Mouse (Mus musculus) spleen, adult 2 months (tissue): ENCODE data around the gene Krtap13-1. TPM values are rescaled to one million over a fixed set of nuclear protein-coding genes. Genes with fewer than 3 reads are reported as not detected.

ENCODE experiments used
- DNase-seq, 2 experiments: peaks; one replicate each; pipeline versions ENCODE4 v3.0.0 to v3.0.0-alpha.2; 2012 to 2021; ENCODE audit warnings: low spot score in 2 of 2, low read depth in 1 of 2
- H3K27ac ChIP-seq: fragments of 200-500 bp; 2 replicates; pipeline ENCODE4 v1.5.1; 2012; ENCODE audit warnings: low read length, inconsistent platforms; ENCODE audit not compliant: insufficient read depth
- H3K27me3 ChIP-seq: fragments of 200-500 bp; 2 replicates; pipeline ENCODE4 v1.6.1; 2012; ENCODE audit warnings: mild to moderate bottlenecking, moderate library complexity, low read length, inconsistent platforms; ENCODE audit not compliant: control insufficient read depth, insufficient read depth
- H3K36me3 ChIP-seq: fragments of 200-500 bp; 2 replicates; pipeline ENCODE4 v1.6.1; 2012; ENCODE audit warnings: mild to moderate bottlenecking, low read length, inconsistent platforms; ENCODE audit not compliant: control insufficient read depth, insufficient read depth
- H3K4me1 ChIP-seq: fragments of 200-500 bp; 2 replicates; pipeline ENCODE4 v1.6.1; 2011; ENCODE audit warnings: inconsistent platforms; ENCODE audit not compliant: control insufficient read depth, insufficient read depth, insufficient read length
- H3K4me3 ChIP-seq: fragments of 200-500 bp; 2 replicates; pipeline ENCODE4 v1.5.1; 2011; ENCODE audit warnings: mild to moderate bottlenecking, inconsistent platforms; ENCODE audit not compliant: insufficient read depth, insufficient read length; ENCODE audit errors: extremely low read depth
- CTCF ChIP-seq: fragments of 200-500 bp; IDR thresholded peaks from 2 replicates; pipeline ENCODE4 v1.5.1; 2011; ENCODE audit warnings: mild to moderate bottlenecking, inconsistent platforms; ENCODE audit not compliant: insufficient read depth, insufficient read length, insufficient replicate concordance; ENCODE audit errors: extremely low read depth
- POLR2A ChIP-seq: fragments of 200-500 bp; IDR thresholded peaks from 2 replicates; pipeline ENCODE4 v1.6.1; 2011; ENCODE audit warnings: low read depth, low read length, inconsistent platforms
- WGBS: fragments of 180-500 bp; shearing (Covaris S2); methylation state at CpG from one replicate; pipeline ENCODE4 v1.1.7; 2018; 5-methylcytosine and 5-hydroxymethylcytosine counted together
- polyA plus RNA-seq: library from polyadenylated mRNA; depleted of rRNA; stranded (reverse); fragments of >200 nt; gene quantifications from 2 replicates; pipeline ENCODE4 v1.2.3, GENCODE M21; 2012; rRNA removed

Krtap13-1 gene
- polyA plus RNA-seq, 1 experiment, result not detected

GRCm38 (mm10) chr16:88774106-88774505 is 45.4 kb downstream of the Krtap13-1 start, which contains the start of gene 2310057N15Rik:
Gene 2310057N15Rik (minus strand): TSS chr16:88774206.
- DNase-seq, result no peak
- 82% methylated on average over 2 of the region's 2 CpGs for WGBS
- no peaks in the 10 kb centered on the region for H3K4me1 ChIP-seq
- H3K27ac ChIP-seq, result no peak within 1 kb of the TSS
- no peak within 1 kb of the TSS for H3K4me3 ChIP-seq
- H3K36me3 ChIP-seq, result no peaks in the 10 kb centered on the region
- TF ChIP-seq CTCF (no peak), POLR2A (no peak)
- H3K27me3 ChIP-seq, result no peaks in the 10 kb centered on the region

- no peak within 1 kb of the TSS for H3K27ac ChIP-seq
- WGBS, result 86% methylated on average over 6 of the region's 6 CpGs
- TF ChIP-seq CTCF (no peak), POLR2A (no peak)
- no peak within 1 kb of the TSS for H3K4me3 ChIP-seq
- no peaks in the 10 kb centered on the region for H3K27me3 ChIP-seq
- no peaks in the 10 kb centered on the region for H3K4me1 ChIP-seq
- no peak for DNase-seq
- H3K36me3 ChIP-seq, result no peaks in the 10 kb centered on the region
Observed at GRCm38 (mm10) chr16:88777596-88777995, 48.9 kb downstream of the Krtap13-1 start, which contains the start of gene Gm5965. Gene Gm5965 (plus strand): TSS chr16:88777896.

Other genes with a start within 250 kb of the Krtap13-1 start
- not detected in 2 replicates for gene Cldn17, start 221.9 kb upstream of the Krtap13-1 start, polyA plus RNA-seq
- 0.08 and 0.09 TPM in 2 replicates for gene Cldn8, start 165.7 kb upstream of the Krtap13-1 start, polyA plus RNA-seq
- gene Krtap24-1, start 116.6 kb upstream of the Krtap13-1 start, polyA plus RNA-seq, result not detected in 2 replicates
- not detected in 2 replicates for gene 2310079G19Rik, start 101.2 kb upstream of the Krtap13-1 start, polyA plus RNA-seq
- not detected in 2 replicates for gene Krtap26-1, start 81.1 kb upstream of the Krtap13-1 start, polyA plus RNA-seq
- not detected in 2 replicates for gene Krtap27-1, start 57.2 kb upstream of the Krtap13-1 start, polyA plus RNA-seq
- gene 2310061N02Rik, start 20.9 kb upstream of the Krtap13-1 start, polyA plus RNA-seq, result not detected in 2 replicates
- gene Krtap13, start 22.8 kb downstream of the Krtap13-1 start, polyA plus RNA-seq, result not detected in 2 replicates
- not detected in 2 replicates for gene 2310034C09Rik, start 30.0 kb downstream of the Krtap13-1 start, polyA plus RNA-seq
- not detected in 2 replicates for gene 2310057N15Rik, start 45.3 kb downstream of the Krtap13-1 start, polyA plus RNA-seq
- not detected in 2 replicates for gene Gm5965, start 49.0 kb downstream of the Krtap13-1 start, polyA plus RNA-seq
- gene Gm20741, start 83.4 kb downstream of the Krtap13-1 start, polyA plus RNA-seq, result not detected in 2 replicates
- gene Krtap15, start 91.4 kb downstream of the Krtap13-1 start, polyA plus RNA-seq, result not detected in 2 replicates
- gene Krtap14, start 97.3 kb downstream of the Krtap13-1 start, polyA plus RNA-seq, result not detected in 2 replicates
- not detected in 2 replicates for gene Krtap19-1, start 140.5 kb downstream of the Krtap13-1 start, polyA plus RNA-seq
- not detected in 2 replicates for gene Krtap19-2, start 145.4 kb downstream of the Krtap13-1 start, polyA plus RNA-seq
- not detected in 2 replicates for gene Krtap19-3, start 149.2 kb downstream of the Krtap13-1 start, polyA plus RNA-seq
- not detected in 2 replicates for gene Krtap19-4, start 156.2 kb downstream of the Krtap13-1 start, polyA plus RNA-seq
- not detected in 2 replicates for gene Krtap19-5, start 167.6 kb downstream of the Krtap13-1 start, polyA plus RNA-seq
- gene Krtap19-9b, start 203.4 kb downstream of the Krtap13-1 start, polyA plus RNA-seq, result not detected in 2 replicates
- gene Krtap16-3, start 234.0 kb downstream of the Krtap13-1 start, polyA plus RNA-seq, result not detected in 2 replicates